In genomic region chr14:23378351-23379087, GRCm38 (mm10) we compare ENCODE assay signal across 10 mouse cellular contexts.
DNase-seq lines count a peak whose midpoint lies in the region; ATAC-seq lines count a peak whose summit lies in the region.
"Had no signal": no experiment of that assay in that cellular context is flagged by ENCODE, and none has a peak within 500 bp of the region (broad histone marks: within the 10 kb centered on the region; RNA-seq: fewer than 3 reads in every experiment).

No protein-coding gene starts in this region.

- H3K36me3 ChIP-seq in kidney, embryonic 15.5 days, result no peaks in the 10 kb centered on the region
- no peaks in the 10 kb centered on the region for H3K36me3 ChIP-seq in forebrain, embryonic 10.5 days (replicated peaks)
- H3K36me3 ChIP-seq in hindbrain, embryonic 16.5 days (ENCODE audit: control insufficient read depth, insufficient read depth, low read length), result no peaks in the 10 kb centered on the region
- no peaks in the 10 kb centered on the region for H3K36me3 ChIP-seq in midbrain, embryonic 15.5 days (replicated peaks)
- H3K36me3 ChIP-seq: embryonic facial prominence, embryonic 13.5 days had no signal

- ATAC-seq in kidney, embryonic 15.5 days (replicated peaks; ENCODE audit: low FRiP score), result peak; percentile 49
- peak; percentile 42; the same call in 1 of the 2 replicates for ATAC-seq in hindbrain, embryonic 16.5 days
- peak; percentile 70 for ATAC-seq in midbrain, embryonic 15.5 days (replicated peaks)

- no peaks in the 10 kb centered on the region for H3K9me3 ChIP-seq in kidney, embryonic 15.5 days (replicated peaks)
- no peaks in the 10 kb centered on the region for H3K9me3 ChIP-seq in forebrain, embryonic 10.5 days
- H3K9me3 ChIP-seq in hindbrain, embryonic 16.5 days (ENCODE audit: control insufficient read depth, low read length), result no peaks in the 10 kb centered on the region
- no peaks in the 10 kb centered on the region for H3K9me3 ChIP-seq in midbrain, embryonic 15.5 days
- H3K9me3 ChIP-seq: embryonic facial prominence, embryonic 13.5 days had no signal

- H3K4me2 ChIP-seq in kidney, embryonic 15.5 days, result no peak overlapping the region
- H3K4me2 ChIP-seq in hindbrain, embryonic 16.5 days (ENCODE audit: low read length), result no peak overlapping the region
- H3K4me2 ChIP-seq in midbrain, embryonic 15.5 days, result no peak overlapping the region
- H3K4me2 ChIP-seq: embryonic facial prominence, embryonic 13.5 days; liver, embryonic 11.5 days had no signal

- H3K4me3 ChIP-seq in kidney, embryonic 15.5 days (replicated peaks), result no peak overlapping the region
- no peak overlapping the region for H3K4me3 ChIP-seq in forebrain, embryonic 10.5 days
- H3K4me3 ChIP-seq in hindbrain, embryonic 16.5 days (ENCODE audit: low read length), result no peak overlapping the region
- H3K4me3 ChIP-seq in midbrain, embryonic 15.5 days, result no peak overlapping the region
- H3K4me3 ChIP-seq: embryonic facial prominence, embryonic 13.5 days had no signal

- no peak overlapping the region for H3K9ac ChIP-seq in kidney, embryonic 15.5 days
- H3K9ac ChIP-seq in hindbrain, embryonic 16.5 days (ENCODE audit: low read depth, low read length), result no peak overlapping the region
- no peak overlapping the region for H3K9ac ChIP-seq in midbrain, embryonic 15.5 days
- H3K9ac ChIP-seq: embryonic facial prominence, embryonic 13.5 days had no signal

- H3K4me1 ChIP-seq in kidney, embryonic 15.5 days, result peaks cover 10% of the 10 kb centered on the region
- H3K4me1 ChIP-seq in forebrain, embryonic 10.5 days, result peaks cover 28% of the 10 kb centered on the region
- H3K4me1 ChIP-seq in hindbrain, embryonic 16.5 days (ENCODE audit: control insufficient read depth, insufficient read depth, low read depth, low read length), result 0 out of 2 replicates have a peak, but pooled peaks cover 4% of the 10 kb centered on the region
- H3K4me1 ChIP-seq in midbrain, embryonic 15.5 days, result peaks cover 7% of the 10 kb centered on the region

- no peak for DNase-seq in kidney, adult 11 months
- peak; percentile 70 for DNase-seq in forebrain, embryonic 10.5 days (ENCODE audit: extremely low spot score, low spot score)
- no peak for DNase-seq in adrenal gland, postnatal 14 days
- no peak for DNase-seq in layer of hippocampus, adult 8-10 months (ENCODE audit: low spot score in 2 of 2)
- DNase-seq in cerebellum, adult 18-20 months, result no peak

- peak overlapping the region; percentile 56; the same call in 1 of the 2 replicates for H3K27ac ChIP-seq in kidney, embryonic 15.5 days
- peak overlapping the region; percentile 62; the same call in 1 of the 2 replicates for H3K27ac ChIP-seq in forebrain, embryonic 10.5 days
- H3K27ac ChIP-seq in hindbrain, embryonic 16.5 days (ENCODE audit: low read depth, low read length), result no peak overlapping the region
- H3K27ac ChIP-seq in midbrain, embryonic 15.5 days, result 0 out of 2 replicates have a peak overlapping the region, but pooled peaks have one; percentile 1
- H3K27ac ChIP-seq: embryonic facial prominence, embryonic 13.5 days had no signal

- H3K27me3 ChIP-seq in kidney, embryonic 15.5 days, result no peaks in the 10 kb centered on the region
- peaks cover 90% of the 10 kb centered on the region for H3K27me3 ChIP-seq in forebrain, embryonic 10.5 days (ENCODE audit: poor library complexity, severe bottlenecking)
- H3K27me3 ChIP-seq in hindbrain, embryonic 16.5 days (replicated peaks; ENCODE audit: control insufficient read depth, insufficient read depth, low read length), result no peaks in the 10 kb centered on the region
- H3K27me3 ChIP-seq in midbrain, embryonic 15.5 days (replicated peaks), result 0 out of 2 replicates have a peak, but pooled peaks cover 4% of the 10 kb centered on the region
- H3K27me3 ChIP-seq: embryonic facial prominence, embryonic 13.5 days had no signal

- 35% methylated on average over 6 of the region's 6 CpGs for WGBS in kidney, embryonic 15.5 days
- 8% methylated on average over 6 of the region's 6 CpGs for WGBS in forebrain, embryonic 10.5 days
- 26% methylated on average over 6 of the region's 6 CpGs for WGBS in hindbrain, embryonic 16.5 days
- WGBS in midbrain, embryonic 15.5 days, result 20% methylated on average over 6 of the region's 6 CpGs
